Mouse (Mus musculus) adrenal gland, postnatal 36 days (tissue): ENCODE data around the gene Scn8a. TPM values are rescaled to one million over a fixed set of nuclear protein-coding genes. Genes with fewer than 3 reads are reported as not detected.

Experiments used
- DNase-seq, 2 experiments: peaks; one replicate each; pipeline ENCODE4 v3.0.0; 2021; ENCODE audit warnings: mixed read lengths in 1 of 2
- total RNA-seq, 2 experiments: library from RNA; stranded (reverse); gene quantifications; 2 replicates each; pipeline ENCODE4 v1.2.3; 2021

Scn8a gene
- total RNA-seq, 2 experiments from 2014 or later = 2.8 to 3.1 TPM

DNA sequence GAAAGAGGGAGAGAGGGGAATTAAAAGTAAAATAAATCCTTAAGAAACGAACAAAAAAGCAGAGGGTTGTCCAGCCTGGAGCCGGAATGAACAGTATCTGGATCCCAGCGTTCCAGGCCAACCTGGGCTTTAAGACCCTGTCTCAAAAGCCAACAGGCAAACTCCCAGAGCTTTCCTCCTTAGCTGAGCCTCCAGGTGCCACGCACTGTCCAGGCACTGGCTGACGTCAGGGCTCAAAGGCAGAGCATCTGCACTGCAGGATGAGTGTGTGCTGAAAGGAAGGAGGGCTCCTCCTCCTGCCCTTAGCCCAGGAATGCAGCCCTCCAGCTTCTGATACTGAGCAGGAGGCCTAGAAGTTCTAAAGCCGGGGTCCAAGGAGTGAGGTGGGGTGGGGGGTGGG lies 224.3 kb downstream of the Scn8a start:
- DNase-seq = no peak

DNA sequence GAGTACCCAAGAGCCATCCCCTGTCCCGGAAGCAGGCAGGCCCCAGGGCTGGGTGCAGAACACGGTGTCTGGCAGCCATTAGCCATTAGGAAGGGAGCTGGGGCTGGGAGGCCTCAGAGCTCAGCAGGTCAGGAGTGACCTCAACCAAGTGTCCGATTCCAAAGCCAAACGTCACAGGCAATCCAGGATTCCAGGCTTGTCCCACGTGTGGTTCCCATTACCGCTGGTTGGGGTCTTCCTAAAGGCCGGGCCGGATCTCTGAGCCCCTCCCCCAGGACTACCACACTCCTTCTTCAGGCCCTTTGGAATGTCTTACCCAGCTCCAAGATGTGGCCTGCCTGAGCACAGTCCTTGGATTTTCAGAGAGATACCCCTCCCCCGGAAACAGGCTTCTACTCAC lies 225.3 kb downstream of the Scn8a start:
- no peak for DNase-seq

DNA sequence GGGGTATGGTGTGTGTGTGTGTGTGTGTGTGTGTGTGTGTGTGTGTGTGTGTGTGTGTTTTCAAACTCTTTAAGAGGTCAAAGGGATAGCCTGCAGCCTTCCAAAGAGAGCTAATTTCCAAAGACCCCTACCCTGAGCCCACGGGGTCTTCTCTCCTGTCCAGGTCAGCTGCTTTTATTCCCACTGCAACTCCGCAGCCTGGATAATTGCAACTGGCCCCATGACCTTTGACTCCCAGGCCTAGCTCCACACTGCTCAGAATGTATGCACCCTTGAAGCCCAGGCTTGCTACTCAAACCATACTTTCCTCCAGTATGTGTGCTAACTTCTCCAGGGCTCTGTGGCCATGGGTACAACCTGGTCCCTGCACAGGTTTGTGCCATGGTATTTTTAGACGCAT lies 225.7 kb downstream of the Scn8a start:
- no peak for DNase-seq

Other genes starting within 250 kb of the Scn8a start
- 10 to 100 TPM; 37.5 to 49.6 TPM for gene Smagp, start 232.9 kb upstream of the Scn8a start, total RNA-seq
- gene Bin2, start 200.3 kb upstream of the Scn8a start, total RNA-seq = 1 to 10 TPM; 1.8 to 3.2 TPM
- 10 to 100 TPM; 60.2 to 64.9 TPM for gene Cela1, start 181.9 kb upstream of the Scn8a start, total RNA-seq
- gene Galnt6, start 140.5 kb upstream of the Scn8a start, total RNA-seq = 1 to 10 TPM; 4.1 to 5.9 TPM
- gene Slc4a8, start 108.1 kb upstream of the Scn8a start, total RNA-seq = 1 to 10 TPM; 6.1 to 7.9 TPM
- under 1 TPM in 1 of 2 experiments, not detected in 1; 0.26 TPM for gene Gm47841, start 177.5 kb downstream of the Scn8a start, total RNA-seq
- gene Fignl2, start 208.7 kb downstream of the Scn8a start, total RNA-seq = 1 to 10 TPM; 9.4 to 9.9 TPM
- gene Ankrd33, start 245.9 kb downstream of the Scn8a start, total RNA-seq = under 1 TPM; 0.56 to 0.99 TPM